Mouse (Mus musculus): Measurements from ENCODE around the gene Olfr675. TPM values are rescaled to one million over a fixed set of nuclear protein-coding genes. Genes with fewer than 3 reads are reported as not detected.

Olfr675 gene
- not detected for polyA plus RNA-seq (2014; fragmentation: Illumina TruSeq; extraction: RNeasy Lipid Tissue Mini Kit (QIAGEN cat#74804); ENCODE audit: low read depth, low replicate concordance)

GRCm38 (mm10) chr7:105028360-105028759 lies at the start of gene Olfr675:
Gene Olfr675, minus strand, starts transcription at chr7:105028460.

GRCm38 (mm10) chr7:105064175-105064574 lies 35.9 kb upstream of the Olfr675 start, which contains the start of gene Olfr678:
Gene Olfr678, plus strand, starts transcription at chr7:105064475.

GRCm38 (mm10) chr7:105032398-105032797 lies 4.1 kb upstream of the Olfr675 start, which contains the start of gene Olfr676:
Gene Olfr676, plus strand, starts transcription at chr7:105032698.

GRCm38 (mm10) chr7:105001929-105002328 lies 26.3 kb downstream of the Olfr675 start, which contains the start of gene Olfr672:
Gene Olfr672, minus strand, starts transcription at chr7:105002029.

GRCm38 (mm10) chr7:104979026-104979425 lies 49.2 kb downstream of the Olfr675 start, which contains the start of gene Olfr671:
Gene Olfr671, minus strand, starts transcription at chr7:104979126.

Other genes starting within 250 kb of the Olfr675 start
- gene Usp17lb, start 185.9 kb downstream of the Olfr675 start, polyA plus RNA-seq (2014; fragmentation: Illumina TruSeq; extraction: RNeasy Lipid Tissue Mini Kit (QIAGEN cat#74804); ENCODE audit: low read depth, low replicate concordance) = not detected
- gene Usp17la, start 171.5 kb downstream of the Olfr675 start, polyA plus RNA-seq (2014; fragmentation: Illumina TruSeq; extraction: RNeasy Lipid Tissue Mini Kit (QIAGEN cat#74804); ENCODE audit: low read depth, low replicate concordance) = not detected
- not detected for gene Olfr665, start 150.4 kb downstream of the Olfr675 start, polyA plus RNA-seq (2014; fragmentation: Illumina TruSeq; extraction: RNeasy Lipid Tissue Mini Kit (QIAGEN cat#74804); ENCODE audit: low read depth, low replicate concordance)
- not detected for gene Olfr666, start 132.5 kb downstream of the Olfr675 start, polyA plus RNA-seq (2014; fragmentation: Illumina TruSeq; extraction: RNeasy Lipid Tissue Mini Kit (QIAGEN cat#74804); ENCODE audit: low read depth, low replicate concordance)
- gene Olfr667, start 107.0 kb downstream of the Olfr675 start, polyA plus RNA-seq (2014; fragmentation: Illumina TruSeq; extraction: RNeasy Lipid Tissue Mini Kit (QIAGEN cat#74804); ENCODE audit: low read depth, low replicate concordance) = not detected
- not detected for gene Olfr668, start 100.4 kb downstream of the Olfr675 start, polyA plus RNA-seq (2014; fragmentation: Illumina TruSeq; extraction: RNeasy Lipid Tissue Mini Kit (QIAGEN cat#74804); ENCODE audit: low read depth, low replicate concordance)
- gene Olfr669, start 94.2 kb downstream of the Olfr675 start, polyA plus RNA-seq (2014; fragmentation: Illumina TruSeq; extraction: RNeasy Lipid Tissue Mini Kit (QIAGEN cat#74804); ENCODE audit: low read depth, low replicate concordance) = not detected
- not detected for gene Olfr670, start 65.8 kb downstream of the Olfr675 start, polyA plus RNA-seq (2014; fragmentation: Illumina TruSeq; extraction: RNeasy Lipid Tissue Mini Kit (QIAGEN cat#74804); ENCODE audit: low read depth, low replicate concordance)
- gene Olfr671, start 49.3 kb downstream of the Olfr675 start, polyA plus RNA-seq (2014; fragmentation: Illumina TruSeq; extraction: RNeasy Lipid Tissue Mini Kit (QIAGEN cat#74804); ENCODE audit: low read depth, low replicate concordance) = not detected
- gene Olfr672, start 26.4 kb downstream of the Olfr675 start, polyA plus RNA-seq (2014; fragmentation: Illumina TruSeq; extraction: RNeasy Lipid Tissue Mini Kit (QIAGEN cat#74804); ENCODE audit: low read depth, low replicate concordance) = not detected
- gene Olfr676, start 4.2 kb upstream of the Olfr675 start, polyA plus RNA-seq (2014; fragmentation: Illumina TruSeq; extraction: RNeasy Lipid Tissue Mini Kit (QIAGEN cat#74804); ENCODE audit: low read depth, low replicate concordance) = not detected
- not detected for gene Olfr677, start 22.9 kb upstream of the Olfr675 start, polyA plus RNA-seq (2014; fragmentation: Illumina TruSeq; extraction: RNeasy Lipid Tissue Mini Kit (QIAGEN cat#74804); ENCODE audit: low read depth, low replicate concordance)
- not detected for gene Olfr678, start 36.0 kb upstream of the Olfr675 start, polyA plus RNA-seq (2014; fragmentation: Illumina TruSeq; extraction: RNeasy Lipid Tissue Mini Kit (QIAGEN cat#74804); ENCODE audit: low read depth, low replicate concordance)
- not detected for gene Olfr679, start 52.7 kb upstream of the Olfr675 start, polyA plus RNA-seq (2014; fragmentation: Illumina TruSeq; extraction: RNeasy Lipid Tissue Mini Kit (QIAGEN cat#74804); ENCODE audit: low read depth, low replicate concordance)
- not detected for gene Olfr680-ps1, start 64.4 kb upstream of the Olfr675 start, polyA plus RNA-seq (2014; fragmentation: Illumina TruSeq; extraction: RNeasy Lipid Tissue Mini Kit (QIAGEN cat#74804); ENCODE audit: low read depth, low replicate concordance)
- gene Olfr681, start 88.4 kb upstream of the Olfr675 start, polyA plus RNA-seq (2014; fragmentation: Illumina TruSeq; extraction: RNeasy Lipid Tissue Mini Kit (QIAGEN cat#74804); ENCODE audit: low read depth, low replicate concordance) = not detected
- not detected for gene Olfr683, start 118.6 kb upstream of the Olfr675 start, polyA plus RNA-seq (2014; fragmentation: Illumina TruSeq; extraction: RNeasy Lipid Tissue Mini Kit (QIAGEN cat#74804); ENCODE audit: low read depth, low replicate concordance)
- not detected for gene Olfr684, start 135.2 kb upstream of the Olfr675 start, polyA plus RNA-seq (2014; fragmentation: Illumina TruSeq; extraction: RNeasy Lipid Tissue Mini Kit (QIAGEN cat#74804); ENCODE audit: low read depth, low replicate concordance)
- gene Olfr685, start 157.6 kb upstream of the Olfr675 start, polyA plus RNA-seq (2014; fragmentation: Illumina TruSeq; extraction: RNeasy Lipid Tissue Mini Kit (QIAGEN cat#74804); ENCODE audit: low read depth, low replicate concordance) = not detected
- gene Olfr686, start 179.0 kb upstream of the Olfr675 start, polyA plus RNA-seq (2014; fragmentation: Illumina TruSeq; extraction: RNeasy Lipid Tissue Mini Kit (QIAGEN cat#74804); ENCODE audit: low read depth, low replicate concordance) = not detected

Measured in heart, adult 10 weeks (tissue).